Mouse (Mus musculus) embryonic facial prominence, embryonic 15.5 days (tissue): Measurements from ENCODE around the gene Smpd3. TPM values are rescaled to one million over a fixed set of nuclear protein-coding genes. Genes with fewer than 3 reads are reported as not detected.

ENCODE experiments used
- ATAC-seq: fragments of 200-750 bp; cut with Nextera tagmentation; 2 replicates; pipeline ENCODE4 v1.8.0; 2017; ENCODE audit warnings: low read depth, moderate TSS enrichment; ENCODE audit not compliant: insufficient number of reproducible peaks, low FRiP score, low TSS enrichment
- H3K27ac ChIP-seq: fragments of 300-500 bp; sonication (generic); replicated peaks from 2 replicates; pipeline ENCODE4 v1.5.1; 2015; ENCODE audit warnings: mild to moderate bottlenecking, inconsistent platforms
- H3K27me3 ChIP-seq: fragments of 300-500 bp; sonication (generic); 2 replicates; pipeline ENCODE4 v1.6.1; 2015; ENCODE audit warnings: inconsistent platforms
- H3K36me3 ChIP-seq: fragments of 300-500 bp; sonication (generic); 2 replicates; pipeline ENCODE4 v1.6.1; 2015; ENCODE audit warnings: mild to moderate bottlenecking, inconsistent platforms
- H3K4me1 ChIP-seq: fragments of 300-500 bp; sonication (generic); 2 replicates; pipeline ENCODE4 v1.6.1; 2015; ENCODE audit warnings: inconsistent platforms
- H3K4me2 ChIP-seq: fragments of 300-500 bp; sonication (generic); replicated peaks from 2 replicates; pipeline ENCODE4 v1.6.1; 2015; ENCODE audit warnings: mild to moderate bottlenecking, inconsistent platforms
- H3K4me3 ChIP-seq: fragments of 300-500 bp; sonication (generic); replicated peaks from 2 replicates; pipeline ENCODE4 v1.5.1; 2015; ENCODE audit warnings: mild to moderate bottlenecking, inconsistent platforms
- H3K9ac ChIP-seq: fragments of 300-500 bp; sonication (generic); 2 replicates; pipeline ENCODE4 v1.6.1; 2015; ENCODE audit warnings: inconsistent platforms
- H3K9me3 ChIP-seq: fragments of 300-500 bp; sonication (generic); replicated peaks from 2 replicates; pipeline ENCODE4 v1.6.1; 2016; ENCODE audit warnings: inconsistent platforms
- WGBS: fragments of 180-500 bp; shearing (Covaris S2); methylation state at CpG from one replicate; pipeline ENCODE4 v1.1.7; 2015; 5-methylcytosine and 5-hydroxymethylcytosine counted together
- polyA plus RNA-seq: library from polyadenylated mRNA; unstranded; fragments of >200 nt; fragmentation: Nextera tagmentation; extraction: Ambion mirVana; gene quantifications from 2 replicates; pipeline ENCODE4 v1.2.1, GENCODE M21; 2015

Smpd3 gene
- polyA plus RNA-seq, 1 experiment from 2014 or later, result 29.6 TPM

- no peak overlapping the region for H3K27ac ChIP-seq
- H3K9me3 ChIP-seq, result no peaks in the 10 kb centered on the region
- no peaks in the 10 kb centered on the region for H3K27me3 ChIP-seq
- no peaks in the 10 kb centered on the region for H3K4me1 ChIP-seq
- no peak overlapping the region for H3K4me2 ChIP-seq
- no peak overlapping the region for H3K4me3 ChIP-seq
- no peak overlapping the region for H3K9ac ChIP-seq
- 83% methylated on average over 3 of the region's 3 CpGs for WGBS
- no peak for ATAC-seq
- peaks cover 65% of the 10 kb centered on the region for H3K36me3 ChIP-seq
These were observed 118.2 kb downstream of the Smpd3 start for GRCm38 (mm10) chr8:106219620-106220019.

- no peak overlapping the region for H3K4me3 ChIP-seq
- ATAC-seq, result no peak
- H3K4me2 ChIP-seq, result no peak overlapping the region
- H3K4me1 ChIP-seq, result peaks cover 15% of the 10 kb centered on the region
- no peaks in the 10 kb centered on the region for H3K27me3 ChIP-seq
- H3K9me3 ChIP-seq, result no peaks in the 10 kb centered on the region
- H3K9ac ChIP-seq, result no peak overlapping the region
- H3K36me3 ChIP-seq, result peaks cover 56% of the 10 kb centered on the region
- H3K27ac ChIP-seq, result no peak overlapping the region
- 93% methylated on average over 3 of the region's 3 CpGs for WGBS
These were observed 123.8 kb downstream of the Smpd3 start for GRCm38 (mm10) chr8:106213959-106214358.

GRCm38 (mm10) chr8:106211421-106211820, 126.4 kb downstream of the Smpd3 start:
- H3K9ac ChIP-seq, result peak overlapping the region; percentile 86
- no peaks in the 10 kb centered on the region for H3K9me3 ChIP-seq
- no peak for ATAC-seq
- no peaks in the 10 kb centered on the region for H3K27me3 ChIP-seq
- H3K27ac ChIP-seq, result peak overlapping the region; percentile 95
- peak overlapping the region; percentile 83 for H3K4me3 ChIP-seq
- H3K36me3 ChIP-seq, result peaks cover 47% of the 10 kb centered on the region
- WGBS, result 2% methylated on average over 13 of the region's 13 CpGs
- H3K4me1 ChIP-seq, result peaks cover 15% of the 10 kb centered on the region
- peak overlapping the region; percentile 55 for H3K4me2 ChIP-seq

- H3K4me3 ChIP-seq, result peak within 1 kb of the TSS; percentile 83
- peak within 1 kb of the TSS; percentile 95 for H3K27ac ChIP-seq
- ATAC-seq, result peak; percentile 99
- H3K36me3 ChIP-seq, result peaks cover 44% of the 10 kb centered on the region
- peaks cover 15% of the 10 kb centered on the region for H3K4me1 ChIP-seq
- H3K4me2 ChIP-seq, result peak within 1 kb of the TSS; percentile 55
- no peaks in the 10 kb centered on the region for H3K27me3 ChIP-seq
- 0% methylated on average over 52 of the region's 52 CpGs for WGBS
- H3K9ac ChIP-seq, result peak within 1 kb of the TSS; percentile 86
- no peaks in the 10 kb centered on the region for H3K9me3 ChIP-seq
These were observed 126.9 kb downstream of the Smpd3 start, which contains the start of the genes Slc7a6os and Prmt7 for GRCm38 (mm10) chr8:106210821-106211345. TSS of gene Slc7a6os (minus strand) at chr8:106210935. TSS of gene Prmt7 (plus strand) at chr8:106210936.

- ATAC-seq, result peak; percentile 55
- peaks cover 37% of the 10 kb centered on the region for H3K36me3 ChIP-seq
- H3K4me3 ChIP-seq, result peak overlapping the region; percentile 83
- no peaks in the 10 kb centered on the region for H3K27me3 ChIP-seq
- H3K4me2 ChIP-seq, result peak overlapping the region; percentile 55
- H3K27ac ChIP-seq, result peak overlapping the region; percentile 95
- under 1% methylated on average over 35 of the region's 35 CpGs for WGBS
- H3K9ac ChIP-seq, result peak overlapping the region; percentile 86
- H3K4me1 ChIP-seq, result peaks cover 15% of the 10 kb centered on the region
- H3K9me3 ChIP-seq, result no peaks in the 10 kb centered on the region
These were observed 127.6 kb downstream of the Smpd3 start for GRCm38 (mm10) chr8:106210035-106210731.

Other genes with a start within 250 kb of the Smpd3 start
- 43.5 and 55.4 TPM in 2 replicates for gene Esrp2, start 201.0 kb downstream of the Smpd3 start, polyA plus RNA-seq
- 17.3 and 18.6 TPM in 2 replicates for gene Pla2g15, start 187.6 kb downstream of the Smpd3 start, polyA plus RNA-seq
- 44.0 and 49.2 TPM in 2 replicates for gene Slc7a6, start 169.1 kb downstream of the Smpd3 start, polyA plus RNA-seq
- gene Slc7a6os, start 127.1 kb downstream of the Smpd3 start, polyA plus RNA-seq, result 33.3 and 39.6 TPM in 2 replicates
- gene Prmt7, start 127.1 kb downstream of the Smpd3 start, polyA plus RNA-seq, result 41.2 and 44.5 TPM in 2 replicates
- 22.2 and 23.9 TPM in 2 replicates for gene Zfp90, start 77.3 kb upstream of the Smpd3 start, polyA plus RNA-seq
- gene 6030452D12Rik, start 162.5 kb upstream of the Smpd3 start, polyA plus RNA-seq, result not detected in 2 replicates
- 23.0 and 24.5 TPM in 2 replicates for gene Cdh3, start 172.9 kb upstream of the Smpd3 start, polyA plus RNA-seq
- 11.1 and 22.1 TPM in 2 replicates for gene Gm10073, start 235.5 kb upstream of the Smpd3 start, polyA plus RNA-seq